Mouse (Mus musculus) liver, postnatal 0 days (tissue): ENCODE measurements around the gene Il34. TPM values are rescaled to one million over a fixed set of nuclear protein-coding genes. Genes with fewer than 3 reads are reported as not detected.
A peak's percentile ranks its signal among the peaks of the same experiment; 100 is the strongest.

Source experiments
- ATAC-seq: fragments of 200-750 bp; cut with Nextera tagmentation; 2 replicates; pipeline ENCODE4 v1.8.0; 2017; ENCODE audit warnings: mild to moderate bottlenecking, moderate library complexity
- DNase-seq: peaks from one replicate; pipeline ENCODE4 v3.0.0-alpha.2; 2016
- H3K27ac ChIP-seq: fragments of 300-500 bp; sonication (generic); 2 replicates; pipeline ENCODE4 v1.5.1; 2014; ENCODE audit warnings: antibody characterized with exemption, moderate library complexity, mild to moderate bottlenecking, low read depth
- H3K27me3 ChIP-seq: fragments of 300-500 bp; sonication (generic); 2 replicates; pipeline ENCODE4 v1.6.1; 2014; ENCODE audit warnings: low read length, control low read depth, mixed read lengths; ENCODE audit not compliant: insufficient read depth
- H3K36me3 ChIP-seq: fragments of 300-500 bp; sonication (generic); replicated peaks from 2 replicates; pipeline ENCODE4 v1.6.1; 2014; ENCODE audit warnings: mild to moderate bottlenecking, control low read depth, low read length, moderate library complexity, mixed read lengths; ENCODE audit not compliant: insufficient read depth
- H3K4me1 ChIP-seq: fragments of 300-500 bp; sonication (generic); 2 replicates; pipeline ENCODE4 v1.6.1; 2014; ENCODE audit warnings: antibody characterized with exemption, mild to moderate bottlenecking, control low read depth; ENCODE audit not compliant: insufficient read depth
- H3K4me2 ChIP-seq: fragments of 300-500 bp; sonication (generic); 2 replicates; pipeline ENCODE4 v1.6.1; 2014; ENCODE audit warnings: low read depth, mild to moderate bottlenecking, low read length, moderate library complexity, mixed read lengths
- H3K4me3 ChIP-seq: fragments of 300-500 bp; sonication (generic); 2 replicates; pipeline ENCODE4 v1.5.1; 2014; ENCODE audit warnings: low read depth, low read length
- H3K9ac ChIP-seq: fragments of 300-500 bp; sonication (generic); replicated peaks from 2 replicates; pipeline ENCODE4 v1.6.1; 2014; ENCODE audit warnings: mild to moderate bottlenecking, moderate library complexity
- H3K9me3 ChIP-seq: fragments of 300-500 bp; sonication (generic); 2 replicates; pipeline ENCODE4 v1.6.1; 2016; ENCODE audit warnings: mild to moderate bottlenecking, control low read depth, low read length, mixed read lengths
- CTCF ChIP-seq: sonication (generic); IDR thresholded peaks from 2 replicates; pipeline ENCODE4 v1.5.1; 2016; ENCODE audit warnings: antibody characterized with exemption, low read depth
- EP300 ChIP-seq: IDR thresholded peaks from 2 replicates; pipeline ENCODE4 v1.6.1; 2016; ENCODE audit warnings: antibody characterized with exemption, low read depth, mild to moderate bottlenecking
- WGBS: fragments of 180-500 bp; shearing (Covaris S2); extraction: QIAGEN DNeasy Blood & Tissue Kit; methylation state at CpG from one replicate; pipeline ENCODE4 v1.1.7; 2014; ENCODE audit not compliant: insufficient replicate concordance; 5-methylcytosine and 5-hydroxymethylcytosine counted together
- polyA plus RNA-seq: library from polyadenylated mRNA; unstranded; fragments of >200 nt; fragmentation: Nextera tagmentation; extraction: Ambion mirVana; gene quantifications from 2 replicates; pipeline ENCODE4 v1.2.1, GENCODE M21; 2015

The Il34 gene
- polyA plus RNA-seq, 1 experiment from 2014 or later = 0.47 TPM

DNA sequence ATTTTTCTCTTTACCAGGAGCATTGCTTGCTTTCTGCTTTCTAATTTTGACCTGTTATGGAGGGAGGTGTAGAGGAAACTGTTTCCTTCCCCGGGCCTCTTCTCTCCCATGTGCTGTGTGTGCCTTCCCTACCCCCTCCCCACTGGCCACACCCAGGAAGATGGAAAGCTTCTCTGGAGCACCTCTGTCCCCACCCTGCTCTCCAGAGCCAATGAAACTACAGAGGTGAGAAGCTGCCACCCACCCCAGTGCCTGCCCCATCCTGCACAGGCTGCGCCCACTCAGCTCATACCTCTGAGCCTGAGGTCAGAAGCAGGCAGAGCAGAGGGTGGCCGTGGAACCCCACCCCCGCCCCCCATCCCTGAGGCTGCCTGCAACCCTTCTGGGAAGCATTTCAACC is 51.0 kb downstream of the Il34 start:
- no peak for TF ChIP-seq EP300
- TF ChIP-seq CTCF = no peak
- no peaks in the 10 kb centered on the region for H3K27me3 ChIP-seq
- DNase-seq (no peak), ATAC-seq (no peak)
- H3K4me1 ChIP-seq = no peaks in the 10 kb centered on the region
- H3K4me2 ChIP-seq = no peak overlapping the region
- no peak overlapping the region for H3K4me3 ChIP-seq
- H3K9me3 ChIP-seq = no peaks in the 10 kb centered on the region
- no peaks in the 10 kb centered on the region for H3K36me3 ChIP-seq
- no peak overlapping the region for H3K9ac ChIP-seq
- 46% methylated on average over 4 of the region's 4 CpGs for WGBS
- no peak overlapping the region for H3K27ac ChIP-seq

DNA sequence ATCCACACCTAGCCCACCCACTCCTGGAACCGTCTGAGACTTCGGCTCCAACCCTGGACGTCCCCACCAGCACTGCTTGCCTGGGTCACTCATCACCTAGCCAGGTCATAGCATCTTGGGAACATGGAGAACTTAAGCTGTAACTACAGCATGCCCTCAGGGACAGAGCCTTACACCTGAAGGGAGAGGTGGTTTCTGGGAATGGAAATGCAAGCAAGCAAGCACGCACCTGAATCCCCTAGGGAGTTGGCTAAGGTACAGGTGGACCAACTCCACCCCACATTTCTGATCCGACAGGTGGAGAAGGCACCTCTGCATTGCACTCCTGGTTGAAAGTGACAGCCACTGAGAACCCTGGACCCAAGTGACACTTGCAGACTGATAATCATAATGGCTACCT is 54.2 kb downstream of the Il34 start:
- Histone ChIP-seq H3K4me1 (no peaks in the 10 kb centered on the region), H3K9ac (no peak overlapping the region), H3K36me3 (no peaks in the 10 kb centered on the region), H3K27me3 (no peaks in the 10 kb centered on the region), H3K27ac (no peak overlapping the region), H3K9me3 (no peaks in the 10 kb centered on the region), H3K4me3 (no peak overlapping the region), H3K4me2 (no peak overlapping the region)
- DNase-seq = no peak
- 67% methylated on average over 5 of the region's 5 CpGs for WGBS
- no peak for ATAC-seq
- TF ChIP-seq CTCF (no peak), EP300 (no peak)

- Histone ChIP-seq H3K4me1 (no peaks in the 10 kb centered on the region), H3K9ac (no peak overlapping the region), H3K27ac (no peak overlapping the region), H3K4me3 (no peak overlapping the region), H3K27me3 (no peaks in the 10 kb centered on the region), H3K36me3 (no peaks in the 10 kb centered on the region), H3K9me3 (no peaks in the 10 kb centered on the region), H3K4me2 (no peak overlapping the region)
- TF ChIP-seq CTCF (no peak), EP300 (no peak)
- WGBS = 35% methylated on average over 13 of the region's 13 CpGs
- ATAC-seq (no peak), DNase-seq (no peak)
Measured at GRCm38 (mm10) chr8:110750269-110750668, 55.5 kb downstream of the Il34 start.

DNA sequence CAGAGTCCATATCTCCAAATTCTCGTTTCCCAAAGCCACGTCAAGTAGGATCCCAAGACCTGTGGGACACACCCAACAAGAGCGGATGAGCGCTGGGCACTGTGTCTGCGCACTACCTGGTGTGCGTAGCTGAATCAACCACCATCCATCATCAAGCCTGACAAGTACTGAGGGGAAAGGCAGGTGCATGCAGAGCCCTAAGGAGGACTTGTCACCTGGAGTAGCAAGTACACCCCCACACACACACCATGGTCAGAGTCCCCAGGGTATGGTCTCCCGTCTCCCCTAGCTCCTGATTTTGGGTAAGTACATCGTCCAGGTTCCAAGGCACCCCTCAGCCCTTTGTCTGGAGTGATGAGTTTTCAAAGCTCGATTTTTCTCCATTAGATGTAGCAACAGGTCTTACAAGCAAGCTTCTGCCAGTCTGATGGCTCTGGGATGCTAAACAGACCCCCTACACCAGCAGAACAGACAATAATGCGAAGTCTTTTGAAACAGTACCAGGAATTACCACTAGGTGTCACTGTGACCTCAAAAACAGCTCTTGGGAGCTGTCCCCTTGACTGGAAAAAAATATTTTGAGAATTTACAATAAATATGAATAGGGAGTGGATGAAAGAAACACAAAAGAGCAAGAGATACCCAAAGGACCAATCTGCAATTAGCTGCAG is 56.1 kb downstream of the Il34 start:
- no peak overlapping the region for H3K4me2 ChIP-seq
- H3K4me3 ChIP-seq = no peak overlapping the region
- no peaks in the 10 kb centered on the region for H3K36me3 ChIP-seq
- TF ChIP-seq EP300 = no peak
- TF ChIP-seq CTCF = peak; percentile 87
- DNase-seq = no peak
- no peaks in the 10 kb centered on the region for H3K27me3 ChIP-seq
- no peaks in the 10 kb centered on the region for H3K4me1 ChIP-seq
- no peak overlapping the region for H3K9ac ChIP-seq
- WGBS = 58% methylated on average over 10 of the region's 10 CpGs
- no peaks in the 10 kb centered on the region for H3K9me3 ChIP-seq
- no peak for ATAC-seq
- no peak overlapping the region for H3K27ac ChIP-seq

DNA sequence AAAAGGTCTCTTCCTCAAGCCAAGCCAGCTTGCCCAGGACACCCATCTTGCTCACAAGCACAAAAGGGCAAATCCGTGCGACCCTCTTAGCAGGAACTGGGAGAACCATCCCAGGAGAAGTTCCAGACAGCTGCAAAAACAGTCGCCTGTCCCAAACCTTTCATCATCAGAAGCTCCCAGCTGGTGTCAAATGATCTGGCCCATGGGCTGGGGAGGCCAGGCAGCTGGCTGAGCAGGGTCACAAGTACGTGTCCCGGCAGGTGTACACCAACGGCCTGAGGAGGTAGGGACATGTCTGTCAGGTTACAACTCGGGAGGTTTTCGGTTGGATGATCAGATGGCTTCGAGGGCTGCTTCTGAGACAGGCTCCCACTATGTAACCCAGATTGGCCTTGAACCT is 59.1 kb downstream of the Il34 start:
- no peak overlapping the region for H3K4me2 ChIP-seq
- H3K27me3 ChIP-seq = no peaks in the 10 kb centered on the region
- no peaks in the 10 kb centered on the region for H3K9me3 ChIP-seq
- WGBS = 62% methylated on average over 9 of the region's 9 CpGs
- no peak overlapping the region for H3K9ac ChIP-seq
- H3K4me3 ChIP-seq = no peak overlapping the region
- ATAC-seq (no peak), DNase-seq (no peak)
- no peak overlapping the region for H3K27ac ChIP-seq
- no peaks in the 10 kb centered on the region for H3K4me1 ChIP-seq
- no peak for TF ChIP-seq CTCF
- TF ChIP-seq EP300 = no peak
- no peaks in the 10 kb centered on the region for H3K36me3 ChIP-seq

DNA sequence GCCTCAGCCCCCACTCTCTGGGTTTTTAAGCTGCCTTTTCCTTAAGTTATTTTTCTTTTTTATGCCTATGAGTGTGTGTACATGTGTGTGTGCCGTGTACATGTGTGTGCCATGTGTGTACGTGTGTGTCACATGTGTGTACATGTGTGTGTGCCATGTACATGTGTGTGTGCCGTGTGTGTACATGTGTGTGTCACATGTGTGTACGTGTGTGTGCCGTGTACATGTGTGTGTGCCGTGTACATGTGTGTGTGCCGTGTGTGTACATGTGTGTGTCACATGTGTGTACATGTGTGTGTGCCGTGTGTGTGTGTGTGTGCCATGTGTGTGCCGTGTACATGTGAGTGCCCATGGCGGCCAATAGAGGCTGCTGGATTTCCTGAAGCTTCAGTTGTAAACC is 60.6 kb downstream of the Il34 start:
- DNase-seq (no peak), ATAC-seq (no peak)
- Histone ChIP-seq H3K27me3 (no peaks in the 10 kb centered on the region), H3K4me3 (no peak overlapping the region), H3K4me2 (no peak overlapping the region), H3K4me1 (no peaks in the 10 kb centered on the region), H3K27ac (no peak overlapping the region), H3K9ac (no peak overlapping the region), H3K36me3 (no peaks in the 10 kb centered on the region), H3K9me3 (no peaks in the 10 kb centered on the region)
- no peak for TF ChIP-seq CTCF
- no peak for TF ChIP-seq EP300
- WGBS = 84% methylated on average over 10 of the region's 10 CpGs

DNA sequence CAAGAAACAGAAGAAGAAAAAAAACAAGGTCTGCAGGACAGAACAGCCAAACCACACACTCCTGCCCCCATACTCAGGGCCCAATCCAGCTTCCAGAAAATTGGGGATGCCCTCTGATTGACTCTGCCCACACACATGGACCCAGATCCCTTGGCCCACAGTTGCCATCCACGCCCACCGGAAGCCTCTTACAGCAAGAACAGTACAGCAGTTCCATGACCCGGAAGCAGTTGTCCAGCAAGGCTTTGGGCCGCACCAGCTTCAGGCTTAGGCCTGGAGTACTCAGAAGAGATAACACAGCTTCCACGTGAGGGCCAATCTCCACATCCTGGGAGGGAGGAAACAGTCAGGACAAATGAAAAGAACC is 63.3 kb downstream of the Il34 start:
- Histone ChIP-seq H3K27ac (no peak overlapping the region), H3K4me2 (no peak overlapping the region), H3K9ac (no peak overlapping the region), H3K27me3 (no peaks in the 10 kb centered on the region), H3K9me3 (no peaks in the 10 kb centered on the region), H3K4me1 (no peaks in the 10 kb centered on the region), H3K4me3 (no peak overlapping the region), H3K36me3 (no peaks in the 10 kb centered on the region)
- ATAC-seq (no peak), DNase-seq (no peak)
- WGBS = 75% methylated on average over 5 of the region's 5 CpGs
- TF ChIP-seq CTCF (no peak), EP300 (no peak)
